Mouse (Mus musculus) intestine, embryonic 14.5 days (tissue): ENCODE data around the gene C130073F10Rik. TPM values are rescaled to one million over a fixed set of nuclear protein-coding genes. Genes with fewer than 3 reads are reported as not detected.
A peak's percentile ranks its signal among the peaks of the same experiment; 100 is the strongest.
"Not testable (repeated sequence)": the region's sequence is repeated elsewhere in the genome, so short reads cannot be mapped to it uniquely, and the experiment has no call there.

ENCODE experiments used
- ATAC-seq: fragments of 200-750 bp; cut with Nextera tagmentation; replicated peaks from 2 replicates; pipeline ENCODE4 v1.8.0; 2017; ENCODE audit warnings: low read depth, moderate number of reproducible peaks, moderate TSS enrichment, moderate library complexity; ENCODE audit not compliant: low FRiP score, low TSS enrichment
- DNase-seq: peaks from one replicate; pipeline ENCODE4 v3.0.0-alpha.2; 2018; ENCODE audit warnings: low spot score
- H3K27ac ChIP-seq: fragments of 300-500 bp; sonication (generic); 2 replicates; pipeline ENCODE4 v1.5.1; 2014; ENCODE audit warnings: low read depth, mild to moderate bottlenecking, control low read depth
- H3K27me3 ChIP-seq: fragments of 300-500 bp; sonication (generic); replicated peaks from 2 replicates; pipeline ENCODE4 v1.6.1; 2014; ENCODE audit warnings: low read length, control low read depth; ENCODE audit not compliant: control insufficient read depth, insufficient read depth
- H3K36me3 ChIP-seq: fragments of 300-500 bp; sonication (generic); 2 replicates; pipeline ENCODE4 v1.6.1; 2014; ENCODE audit warnings: low read length, control low read depth; ENCODE audit not compliant: control insufficient read depth, insufficient read depth
- H3K4me1 ChIP-seq: fragments of 300-500 bp; sonication (generic); replicated peaks from 2 replicates; pipeline ENCODE4 v1.6.1; 2014; ENCODE audit warnings: low read length, control low read depth, mixed read lengths; ENCODE audit not compliant: control insufficient read depth, insufficient read depth
- H3K4me2 ChIP-seq: fragments of 300-500 bp; sonication (generic); 2 replicates; pipeline ENCODE4 v1.6.1; 2014; ENCODE audit warnings: low read length
- H3K4me3 ChIP-seq: fragments of 300-500 bp; sonication (generic); 2 replicates; pipeline ENCODE4 v1.5.1; 2014; ENCODE audit warnings: low read depth, low read length, control low read depth, mixed read lengths
- H3K9ac ChIP-seq: fragments of 300-500 bp; sonication (generic); 2 replicates; pipeline ENCODE4 v1.6.1; 2014; ENCODE audit warnings: mild to moderate bottlenecking, low read length
- H3K9me3 ChIP-seq: fragments of 300-500 bp; sonication (generic); 2 replicates; pipeline ENCODE4 v1.6.1; 2016; ENCODE audit warnings: low read length, control low read depth; ENCODE audit not compliant: control insufficient read depth
- WGBS: fragments of 180-500 bp; shearing (Covaris S2); extraction: QIAGEN DNeasy Blood & Tissue Kit; methylation state at CpG from one replicate; pipeline ENCODE4 v1.1.7; 2014; 5-methylcytosine and 5-hydroxymethylcytosine counted together
- polyA plus RNA-seq: library from polyadenylated mRNA; unstranded; fragments of >200 nt; fragmentation: Nextera tagmentation; extraction: Ambion mirVana; gene quantifications from 2 replicates; pipeline ENCODE4 v1.2.1, GENCODE M21; 2014

C130073F10Rik gene
- polyA plus RNA-seq: not detected in 2 replicates

DNA sequence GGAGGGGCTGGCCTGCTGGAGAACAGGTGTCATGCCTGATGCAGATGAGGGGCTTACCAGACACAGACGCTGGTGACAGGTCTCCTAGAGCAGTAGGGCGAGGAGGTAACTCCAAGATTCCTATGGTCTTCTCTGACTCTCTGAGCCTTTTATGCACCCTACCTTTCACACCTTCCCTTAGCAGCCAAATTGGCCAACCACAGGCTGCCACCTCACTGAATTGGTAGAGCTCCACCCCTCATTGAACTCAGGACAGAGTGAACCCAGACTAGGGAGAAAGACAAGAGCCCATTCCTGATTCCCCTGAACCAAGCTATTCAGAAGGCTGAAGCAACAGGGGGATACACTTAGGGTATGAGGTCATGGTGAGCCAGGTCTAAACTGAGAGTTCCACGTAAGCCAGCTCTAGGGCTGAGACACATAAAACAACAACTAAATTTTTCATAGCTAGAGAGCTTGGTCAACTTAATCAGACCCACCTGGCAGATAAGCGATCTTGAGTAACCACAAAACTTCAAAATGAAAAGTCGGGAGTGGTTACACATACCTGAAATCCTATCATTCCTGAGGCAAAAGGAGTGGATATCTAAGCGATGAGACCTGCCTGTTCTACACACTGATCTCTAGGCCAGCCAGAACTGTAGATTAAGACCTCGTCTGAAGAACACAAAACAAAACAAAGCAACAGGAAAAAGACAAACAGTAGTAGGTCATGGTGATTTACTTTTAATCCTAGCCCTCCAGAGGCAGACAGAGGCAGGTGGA, at the start of gene C130073F10Rik:
Gene C130073F10Rik (minus strand): TSS at position 134 of the 765 bp plus-strand sequence.
- Histone ChIP-seq H3K27ac (no peak within 1 kb of the TSS), H3K27me3 (no peaks in the 10 kb centered on the region), H3K4me2 (no peak within 1 kb of the TSS), H3K4me1 (no peaks in the 10 kb centered on the region), H3K9me3 (no peaks in the 10 kb centered on the region), H3K9ac (no peak within 1 kb of the TSS), H3K36me3 (no peaks in the 10 kb centered on the region), H3K4me3 (no peak within 1 kb of the TSS)
- ATAC-seq (no peak), DNase-seq (no peak)
- WGBS: 77% methylated on average over 7 of the region's 7 CpGs

DNA sequence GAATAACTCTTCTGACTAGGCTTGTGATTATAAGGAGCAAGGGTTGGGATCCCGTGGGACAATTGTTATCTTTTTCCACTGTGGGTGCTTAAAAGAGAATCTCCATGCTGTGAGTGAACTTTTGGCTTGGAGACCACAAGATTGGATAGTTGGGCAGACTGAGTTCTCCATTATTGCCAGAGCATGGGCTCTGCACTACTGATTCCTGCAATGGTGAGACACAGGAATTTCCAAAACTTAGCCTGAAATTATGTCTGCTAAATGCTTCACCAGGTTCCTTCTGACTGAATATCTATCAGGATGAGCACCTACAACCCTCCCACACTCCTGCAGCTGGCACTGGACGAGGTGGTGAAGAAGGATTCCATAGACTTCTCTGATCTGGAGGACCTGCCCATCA, 46.5 kb upstream of the C130073F10Rik start, which contains the start of gene Gm12794:
Gene Gm12794 (plus strand): TSS at position 301 of the 400 bp plus-strand sequence.
- not testable (repeated sequence) for H3K9me3 ChIP-seq, DNase-seq, H3K9ac ChIP-seq, H3K4me3 ChIP-seq, H3K4me2 ChIP-seq, H3K4me1 ChIP-seq, ATAC-seq, H3K27ac ChIP-seq, H3K27me3 ChIP-seq, H3K36me3 ChIP-seq
- WGBS: 79% methylated on average over 2 of the region's 2 CpGs

DNA sequence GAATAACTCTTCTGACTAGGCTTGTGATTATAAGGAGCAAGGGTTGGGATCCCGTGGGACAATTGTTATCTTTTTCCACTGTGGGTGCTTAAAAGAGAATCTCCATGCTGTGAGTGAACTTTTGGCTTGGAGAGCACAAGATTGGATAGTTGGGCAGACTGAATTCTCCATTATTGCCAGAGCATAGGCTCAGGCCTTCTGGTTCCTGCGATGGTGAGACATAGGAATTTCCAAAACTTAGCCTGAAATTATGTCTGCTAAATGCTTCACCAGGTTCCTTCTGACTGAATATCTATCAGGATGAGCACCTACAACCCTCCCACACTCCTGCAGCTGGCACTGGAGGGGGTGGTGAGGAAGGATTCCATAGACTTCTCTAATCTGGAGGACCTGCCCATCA, 15.2 kb upstream of the C130073F10Rik start, which contains the start of gene Gm12800:
Gene Gm12800 (plus strand): TSS at position 301 of the 400 bp plus-strand sequence.
- H3K27ac ChIP-seq, H3K27me3 ChIP-seq, H3K4me3 ChIP-seq, H3K9ac ChIP-seq, H3K9me3 ChIP-seq, H3K4me2 ChIP-seq, ATAC-seq, H3K36me3 ChIP-seq, DNase-seq, H3K4me1 ChIP-seq: not testable (repeated sequence)
- 90% methylated on average over 1 of the region's 2 CpGs for WGBS

DNA sequence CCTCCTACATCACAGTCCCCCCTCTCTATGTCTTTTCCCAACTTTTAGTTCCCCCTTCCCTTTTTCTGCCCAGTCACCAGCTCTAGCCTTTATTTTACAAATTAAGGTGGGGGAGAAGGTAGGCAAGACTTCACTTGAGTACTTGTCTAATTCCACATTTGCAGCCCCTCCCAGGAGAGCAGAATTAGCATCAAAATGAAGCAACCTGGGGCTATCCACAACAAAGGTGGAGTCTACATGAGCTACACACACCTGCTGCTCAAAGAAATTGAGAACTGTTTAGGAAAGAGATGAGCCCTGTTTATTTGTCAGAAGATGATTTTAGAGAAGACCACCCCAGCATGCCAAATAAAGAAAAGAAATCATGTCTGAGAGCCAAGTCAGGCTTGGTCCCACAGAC, 4.2 kb downstream of the C130073F10Rik start:
- ATAC-seq (no peak), DNase-seq (no peak)
- Histone ChIP-seq H3K9me3 (0 out of 2 replicates have a peak, but pooled peaks cover 2% of the 10 kb centered on the region), H3K27me3 (no peaks in the 10 kb centered on the region), H3K36me3 (no peaks in the 10 kb centered on the region), H3K9ac (no peak overlapping the region), H3K4me3 (no peak overlapping the region), H3K4me2 (no peak overlapping the region), H3K27ac (no peak overlapping the region), H3K4me1 (no peaks in the 10 kb centered on the region)

DNA sequence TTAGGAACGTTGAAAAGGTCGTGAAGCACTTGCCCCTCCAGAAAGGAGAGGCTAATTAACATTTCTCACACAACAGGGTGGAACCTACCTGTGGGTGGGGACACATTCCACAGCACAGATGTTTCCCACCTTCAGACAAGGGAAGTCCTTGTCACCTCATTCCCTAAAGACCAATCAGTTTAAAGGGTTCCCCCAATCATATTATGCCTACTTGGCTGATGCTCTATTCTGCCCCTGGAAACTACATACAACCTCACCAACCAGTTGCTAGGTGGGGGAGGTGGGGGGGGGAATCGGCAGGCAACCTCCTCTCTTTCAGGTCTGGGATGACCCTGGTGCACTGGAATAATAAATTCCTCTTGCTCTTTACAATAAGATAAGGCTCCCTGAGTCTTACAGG, 9.9 kb downstream of the C130073F10Rik start:
- 34% methylated on average over 3 of the region's 3 CpGs for WGBS

DNA sequence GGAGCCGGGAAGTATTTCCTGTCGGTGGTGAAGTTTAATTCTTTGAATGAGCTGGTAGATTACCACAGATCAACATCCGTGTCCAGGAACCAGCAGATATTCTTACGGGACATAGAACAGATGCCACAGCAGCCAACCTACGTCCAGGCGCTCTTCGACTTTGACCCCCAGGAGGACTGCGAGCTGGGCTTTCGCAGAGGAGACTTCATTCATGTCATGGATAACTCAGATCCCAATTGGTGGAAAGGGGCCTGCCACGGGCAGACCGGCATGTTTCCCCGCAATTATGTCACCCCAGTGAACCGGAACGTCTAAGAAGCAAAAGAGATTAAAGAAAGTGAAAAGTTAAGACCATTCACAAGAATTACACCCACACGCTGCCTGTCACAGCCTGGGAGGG, 17.9 kb downstream of the C130073F10Rik start:
- not testable (repeated sequence) for H3K4me1 ChIP-seq, H3K9me3 ChIP-seq, H3K4me2 ChIP-seq, ATAC-seq, DNase-seq, H3K27ac ChIP-seq, H3K9ac ChIP-seq, H3K27me3 ChIP-seq, H3K4me3 ChIP-seq, H3K36me3 ChIP-seq
- 81% methylated on average over 15 of the region's 15 CpGs for WGBS

More for the DNA sequence above, 9.9 kb downstream of the C130073F10Rik start:
- H3K9ac ChIP-seq: no peak overlapping the region
- no peak overlapping the region for H3K4me3 ChIP-seq
- H3K4me1 ChIP-seq: no peaks in the 10 kb centered on the region
- ATAC-seq: no peak
- no peaks in the 10 kb centered on the region for H3K36me3 ChIP-seq
- H3K27me3 ChIP-seq: no peaks in the 10 kb centered on the region
- H3K9me3 ChIP-seq: 0 out of 2 replicates have a peak, but pooled peaks cover under 1% of the 10 kb centered on the region
- no peak overlapping the region for H3K27ac ChIP-seq
- no peak for DNase-seq
- no peak overlapping the region for H3K4me2 ChIP-seq

DNA sequence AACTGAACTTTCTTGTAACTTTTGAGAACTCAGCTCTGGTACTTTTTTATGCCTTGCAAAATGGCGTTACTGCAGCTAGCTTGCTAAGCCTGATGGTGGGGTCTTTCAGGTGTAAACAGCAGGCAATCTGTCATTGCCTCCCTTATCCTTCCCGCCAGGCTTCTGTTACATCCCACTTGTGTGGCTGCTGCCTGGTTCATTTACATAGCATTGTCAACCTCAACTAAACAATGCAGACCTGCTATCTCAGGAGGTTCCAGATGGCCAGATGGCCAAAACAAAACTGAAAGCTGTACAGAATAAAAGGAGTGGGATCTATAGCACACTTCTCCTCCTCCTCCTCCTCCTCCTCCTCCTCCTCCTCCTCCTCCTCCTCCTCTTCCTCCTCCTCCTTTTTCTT, 21.6 kb downstream of the C130073F10Rik start:
- H3K36me3 ChIP-seq, H3K27me3 ChIP-seq, H3K4me2 ChIP-seq, H3K27ac ChIP-seq, H3K9me3 ChIP-seq, H3K4me3 ChIP-seq, DNase-seq, H3K4me1 ChIP-seq, ATAC-seq, H3K9ac ChIP-seq: not testable (repeated sequence)
- WGBS: 63% methylated on average over 2 of the region's 2 CpGs

DNA sequence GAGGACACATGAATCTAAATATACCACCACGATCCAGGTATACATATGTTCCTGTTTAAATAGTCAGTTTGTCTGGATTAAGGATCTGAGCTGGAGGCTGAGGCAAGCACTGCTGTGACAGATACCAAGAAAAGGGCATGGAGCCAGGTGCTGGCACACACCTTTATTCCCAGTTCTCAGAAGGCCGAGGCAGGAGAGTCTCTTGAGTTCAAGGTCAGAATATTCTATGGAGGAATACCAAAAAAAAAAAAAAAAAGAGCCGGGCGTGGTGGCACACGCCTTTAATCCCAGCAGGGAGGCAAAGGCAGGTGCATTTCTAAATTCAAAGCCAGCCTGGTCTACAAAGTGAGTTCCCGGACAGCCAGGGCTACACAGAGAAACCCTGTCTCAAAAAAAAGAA, 31.3 kb downstream of the C130073F10Rik start:
- ATAC-seq: no peak
- no peaks in the 10 kb centered on the region for H3K9me3 ChIP-seq
- H3K4me1 ChIP-seq: no peaks in the 10 kb centered on the region
- WGBS: 89% methylated on average over 5 of the region's 6 CpGs
- no peak overlapping the region for H3K27ac ChIP-seq
- no peaks in the 10 kb centered on the region for H3K36me3 ChIP-seq
- H3K4me3 ChIP-seq: no peak overlapping the region
- no peaks in the 10 kb centered on the region for H3K27me3 ChIP-seq
- DNase-seq: no peak
- H3K9ac ChIP-seq: no peak overlapping the region
- H3K4me2 ChIP-seq: no peak overlapping the region

DNA sequence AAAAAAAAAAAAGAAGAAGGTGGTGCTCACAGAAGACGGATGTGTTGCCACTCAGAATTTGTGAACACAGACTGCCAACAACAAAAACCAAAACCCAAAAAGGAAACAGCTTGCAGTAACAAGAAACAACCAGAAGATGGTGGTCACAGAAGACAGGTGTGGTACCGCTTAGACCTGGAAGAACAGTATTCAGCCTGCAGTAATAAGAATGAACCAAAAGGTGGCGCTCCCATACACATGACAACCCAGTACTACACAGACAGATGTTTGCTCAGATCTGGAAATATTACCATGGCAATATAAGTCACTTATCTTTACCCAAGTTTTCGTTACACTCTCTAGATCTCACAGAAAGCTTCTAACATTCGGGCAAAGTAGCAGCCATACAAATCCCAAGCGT, 32.7 kb downstream of the C130073F10Rik start:
- Histone ChIP-seq H3K9me3 (no peaks in the 10 kb centered on the region), H3K4me1 (no peaks in the 10 kb centered on the region), H3K27me3 (no peaks in the 10 kb centered on the region), H3K4me2 (no peak overlapping the region), H3K27ac (no peak overlapping the region), H3K9ac (no peak overlapping the region), H3K4me3 (no peak overlapping the region), H3K36me3 (no peaks in the 10 kb centered on the region)
- ATAC-seq: 0 out of 2 replicates have a peak, but pooled peaks have one; percentile 47
- DNase-seq: no peak
- WGBS: 42% methylated on average over 6 of the region's 6 CpGs
